In genomic region chr7:105787285-105788140, GRCm38 (mm10) we compare ENCODE assay signal across 8 mouse cellular contexts. TPM values are rescaled to one million over a fixed set of nuclear protein-coding genes. Genes with fewer than 3 reads are reported as not detected.
A peak's percentile ranks its signal among the peaks of the same experiment; 100 is the strongest.
DNase-seq lines count a peak whose midpoint lies in the region; ATAC-seq and TF ChIP-seq lines count a peak whose summit lies in the region.

Gene Dchs1 (minus strand): TSS chr7:105787654.

- 1% methylated on average over 75 of the region's 97 CpGs for WGBS in kidney, adult 2 months
- under 1% methylated on average over 69 of the region's 97 CpGs for WGBS in embryonic facial prominence, embryonic 15.5 days
- WGBS in hindbrain, embryonic 13.5 days, result 1% methylated on average over 41 of the region's 97 CpGs
- WGBS in liver, embryonic 13.5 days (ENCODE audit: insufficient replicate concordance), result under 1% methylated on average over 55 of the region's 97 CpGs
- 1% methylated on average over 80 of the region's 97 CpGs for WGBS in olfactory bulb, adult 2 months

- H3K9ac ChIP-seq in ES-E14 (ENCODE audit: insufficient read depth, low read depth, low read length, poor library complexity, severe bottlenecking), result peak within 1 kb of the TSS; percentile 21; the same call in 1 of the 2 replicates
- H3K9ac ChIP-seq in embryonic facial prominence, embryonic 15.5 days, result peak within 1 kb of the TSS; percentile 82
- H3K9ac ChIP-seq in hindbrain, embryonic 13.5 days, result peak within 1 kb of the TSS; percentile 100
- peak within 1 kb of the TSS; percentile 63 for H3K9ac ChIP-seq in liver, embryonic 13.5 days

- TF ChIP-seq POLR2A in kidney, adult 2 months (IDR thresholded peaks at IDR 0.05; ENCODE audit: low read depth, low read length), result no peak
- no peak for TF ChIP-seq POLR2A in olfactory bulb, adult 2 months (IDR thresholded peaks at IDR 0.05; ENCODE audit: insufficient read depth, low read depth, low read length)

- ATAC-seq in embryonic facial prominence, embryonic 15.5 days (ENCODE audit: insufficient number of reproducible peaks, low FRiP score, low TSS enrichment, low read depth), result peak; percentile 80
- ATAC-seq in hindbrain, embryonic 13.5 days (ENCODE audit: low FRiP score), result peak; percentile 79
- peak; percentile 45 for ATAC-seq in liver, embryonic 13.5 days (ENCODE audit: low read depth)

- H3K9me3 ChIP-seq in ES-E14 (ENCODE audit: control insufficient read depth, insufficient read depth, low read depth, low read length), result no peaks in the 10 kb centered on the region
- no peaks in the 10 kb centered on the region for H3K9me3 ChIP-seq in embryonic facial prominence, embryonic 15.5 days (replicated peaks)
- H3K9me3 ChIP-seq in hindbrain, embryonic 13.5 days, result no peaks in the 10 kb centered on the region
- H3K9me3 ChIP-seq in liver, embryonic 13.5 days (replicated peaks), result no peaks in the 10 kb centered on the region

- H3K4me1 ChIP-seq in kidney, adult 2 months (ENCODE audit: control insufficient read depth, insufficient read depth, low read length), result 0 out of 2 replicates have a peak, but pooled peaks cover 4% of the 10 kb centered on the region
- 0 out of 4 replicates have a peak, but pooled peaks cover 1 to 2% of the 10 kb centered on the region in 2 experiments for H3K4me1 ChIP-seq in ES-E14 (ENCODE audit: control insufficient read depth in 2 of 2, insufficient read depth in 2 of 2, low read length in 2 of 2, poor library complexity in 1 of 2)
- peaks cover 36% of the 10 kb centered on the region for H3K4me1 ChIP-seq in embryonic facial prominence, embryonic 15.5 days
- H3K4me1 ChIP-seq in hindbrain, embryonic 13.5 days (replicated peaks), result peaks cover 50% of the 10 kb centered on the region
- no peaks in the 10 kb centered on the region for H3K4me1 ChIP-seq in liver, embryonic 13.5 days (replicated peaks)
- H3K4me1 ChIP-seq in olfactory bulb, adult 2 months (ENCODE audit: control insufficient read depth, insufficient read depth, low read length), result peaks cover 7% of the 10 kb centered on the region

- H3K27ac ChIP-seq in kidney, adult 2 months (ENCODE audit: insufficient read depth, low read depth, low read length), result peak within 1 kb of the TSS; percentile 32; the same call in 1 of the 2 replicates
- H3K27ac ChIP-seq in ES-E14 (ENCODE audit: insufficient read depth, low read depth, low read length, poor library complexity, severe bottlenecking), result no peak within 1 kb of the TSS
- H3K27ac ChIP-seq in embryonic facial prominence, embryonic 15.5 days (replicated peaks), result peak within 1 kb of the TSS; percentile 89
- H3K27ac ChIP-seq in hindbrain, embryonic 13.5 days, result peak within 1 kb of the TSS; percentile 99
- H3K27ac ChIP-seq in liver, embryonic 13.5 days, result no peak within 1 kb of the TSS; the same call in 1 of the 2 replicates
- H3K27ac ChIP-seq in olfactory bulb, adult 2 months (ENCODE audit: insufficient read depth, low read depth, low read length), result peak within 1 kb of the TSS; percentile 52

- peak within 1 kb of the TSS; percentile 83 for H3K4me3 ChIP-seq in kidney, adult 2 months (ENCODE audit: insufficient read depth, low read depth, low read length)
- peak within 1 kb of the TSS; percentile 59 to 63 for H3K4me3 ChIP-seq in ES-E14 (ENCODE audit: insufficient read depth in 1 of 2, low read depth in 1 of 2, low read length in 2 of 2, poor library complexity in 1 of 2, severe bottlenecking in 1 of 2)
- peak within 1 kb of the TSS; percentile 68 for H3K4me3 ChIP-seq in embryonic facial prominence, embryonic 15.5 days (replicated peaks)
- peak within 1 kb of the TSS; percentile 90 for H3K4me3 ChIP-seq in hindbrain, embryonic 13.5 days
- H3K4me3 ChIP-seq in liver, embryonic 13.5 days (replicated peaks), result peak within 1 kb of the TSS; percentile 52
- H3K4me3 ChIP-seq in olfactory bulb, adult 2 months (ENCODE audit: insufficient read depth, low read depth, low read length), result peak within 1 kb of the TSS; percentile 94

- no peak for TF ChIP-seq CTCF in kidney, adult 2 months (conservative IDR thresholded peaks at IDR 0.05; ENCODE audit: insufficient read depth, insufficient read length, low read depth, low read length)
- no peak for TF ChIP-seq CTCF in olfactory bulb, adult 2 months (IDR thresholded peaks at IDR 0.05; ENCODE audit: insufficient read depth, low read depth, low read length)

- H3K27me3 ChIP-seq in kidney, adult 2 months (replicated peaks; ENCODE audit: control insufficient read depth, insufficient read depth, low read length), result peaks cover 4% of the 10 kb centered on the region; the same call in 1 of the 2 replicates
- H3K27me3 ChIP-seq in embryonic facial prominence, embryonic 15.5 days, result no peaks in the 10 kb centered on the region
- no peaks in the 10 kb centered on the region for H3K27me3 ChIP-seq in hindbrain, embryonic 13.5 days
- H3K27me3 ChIP-seq in liver, embryonic 13.5 days, result peaks cover 90% of the 10 kb centered on the region

- no peak for DNase-seq in kidney, adult 2 months
- DNase-seq in kidney, adult 18-20 months, result no peak
- DNase-seq in ES-E14 (ENCODE audit: low read depth, low spot score), result no peak
- no peak for DNase-seq in liver, embryonic 13.5 days
- no peak for DNase-seq in urinary bladder, postnatal 10 days (ENCODE audit: low spot score)

- peak within 1 kb of the TSS; percentile 55 for H3K4me2 ChIP-seq in embryonic facial prominence, embryonic 15.5 days (replicated peaks)
- peak within 1 kb of the TSS; percentile 94 for H3K4me2 ChIP-seq in hindbrain, embryonic 13.5 days
- H3K4me2 ChIP-seq in liver, embryonic 13.5 days, result peak within 1 kb of the TSS; percentile 52

- H3K36me3 ChIP-seq in kidney, adult 2 months (ENCODE audit: control insufficient read depth, insufficient read depth, low read length), result no peaks in the 10 kb centered on the region
- no peaks in the 10 kb centered on the region for H3K36me3 ChIP-seq in ES-E14 (ENCODE audit: control insufficient read depth, insufficient read depth, low read length, poor library complexity, severe bottlenecking)
- H3K36me3 ChIP-seq in embryonic facial prominence, embryonic 15.5 days, result no peaks in the 10 kb centered on the region
- H3K36me3 ChIP-seq in hindbrain, embryonic 13.5 days, result peaks cover 21% of the 10 kb centered on the region
- H3K36me3 ChIP-seq in liver, embryonic 13.5 days, result no peaks in the 10 kb centered on the region

- in situ Hi-C loops in ES-E14 (cut with MboI; ENCODE audit: low sequenced_read_pairs in 2 of 2, unreplicated experiment in 2 of 2), result no loop called here

TF ChIP-seq in ES-E14, 5 proteins besides CTCF, POLR2A, EP300 and RAD21:
- TF ChIP-seq MAFK (IDR thresholded peaks at IDR 0.05; ENCODE audit: insufficient read depth, low read depth, low read length) (no peak), HCFC1 (IDR thresholded peaks at IDR 0.05; ENCODE audit: borderline replicate concordance, insufficient read depth, low read length) (no peak), CHD2 (IDR thresholded peaks at IDR 0.05; ENCODE audit: low read depth, low read length) (no peak), ZC3H11A (IDR thresholded peaks at IDR 0.05; ENCODE audit: borderline replicate concordance, low read depth, low read length) (no peak)

RNA-seq across cellular contexts. Expression of gene Dchs1, which starts in this region (rescaled TPM):
- 5.9 and 7.1 TPM in 2 replicates for polyA plus RNA-seq in kidney, adult 2 months (2012; rRNA removed)
- total RNA-seq in ES-E14 (2012; rRNA removed), result 1.5 and 3.3 TPM in 2 replicates
- polyA plus RNA-seq in embryonic facial prominence, embryonic 15.5 days (2015; fragmentation: Nextera tagmentation; extraction: Ambion mirVana), result 15.5 and 17.7 TPM in 2 replicates
- 15.8 and 16.1 TPM in 2 replicates for polyA plus RNA-seq in hindbrain, embryonic 13.5 days (2015; fragmentation: Nextera tagmentation; extraction: Ambion mirVana)
- 0.73 and 0.74 TPM in 2 replicates for polyA plus RNA-seq in liver, embryonic 13.5 days (2015; fragmentation: Nextera tagmentation; extraction: Ambion mirVana)
- polyA plus RNA-seq in olfactory bulb, adult 2 months (2012; ENCODE audit: insufficient read depth, insufficient read length, low replicate concordance, missing spikeins), result not detected in 2 replicates

Comparison
In these comparisons a context has a peak if more than half of its experiments do, and no peak if none do; other contexts are left out.
1. Peak in ATAC-seq, H3K4me3 ChIP-seq, H3K9ac ChIP-seq and H3K4me2 ChIP-seq in liver, embryonic 13.5 days; RNA of the gene not detected or under 1 TPM.
2. H3K27ac ChIP-seq: peak in kidney, adult 2 months (single experiment), embryonic facial prominence, embryonic 15.5 days (single experiment), hindbrain, embryonic 13.5 days (single experiment) and olfactory bulb, adult 2 months (single experiment); none in ES-E14 (single experiment) and liver, embryonic 13.5 days (single experiment).
3. H3K9ac ChIP-seq: peak in every context shown above with its lines; median percentile 100 in hindbrain, embryonic 13.5 days; 82 in embryonic facial prominence, embryonic 15.5 days; 63 in liver, embryonic 13.5 days; 21 in ES-E14.
4. Peak in every context shown above with its lines, with median percentiles within 50 percentile points of each other: H3K4me3 ChIP-seq, ATAC-seq and H3K4me2 ChIP-seq.